Mouse (Mus musculus): ENCODE measurements around the gene Mapk13. TPM values are rescaled to one million over a fixed set of nuclear protein-coding genes. Genes with fewer than 3 reads are reported as not detected.

Gene Mapk13
- polyA plus RNA-seq, 1 experiment, result 12.4 TPM

- Histone ChIP-seq H3K4me3 (ENCODE audit: insufficient read depth, low read length) (no peak overlapping the region), H3K4me1 (ENCODE audit: control insufficient read depth, insufficient read depth, low read length) (no peaks in the 10 kb centered on the region), H3K27ac (ENCODE audit: insufficient read depth, low read length) (no peak overlapping the region)
- TF ChIP-seq POLR2A (IDR thresholded peaks at IDR 0.05; ENCODE audit: low read depth, low read length) (no peak), CTCF (IDR thresholded peaks at IDR 0.05; ENCODE audit: borderline replicate concordance, insufficient read depth, low read length) (no peak)
These were observed 54.7 kb downstream of the Mapk13 start for GRCm38 (mm10) chr17:28823749-28824148.

GRCm38 (mm10) chr17:28824896-28825295, 55.8 kb downstream of the Mapk13 start:
- Histone ChIP-seq H3K4me3 (ENCODE audit: insufficient read depth, low read length) (no peak overlapping the region), H3K4me1 (ENCODE audit: control insufficient read depth, insufficient read depth, low read length) (no peaks in the 10 kb centered on the region), H3K27ac (ENCODE audit: insufficient read depth, low read length) (no peak overlapping the region)
- TF ChIP-seq CTCF (IDR thresholded peaks at IDR 0.05; ENCODE audit: borderline replicate concordance, insufficient read depth, low read length), result no peak
- TF ChIP-seq POLR2A (IDR thresholded peaks at IDR 0.05; ENCODE audit: low read depth, low read length), result no peak

GRCm38 (mm10) chr17:28825359-28826041, 56.4 kb downstream of the Mapk13 start:
- no peaks in the 10 kb centered on the region for H3K4me1 ChIP-seq (ENCODE audit: control insufficient read depth, insufficient read depth, low read length)
- H3K27ac ChIP-seq (ENCODE audit: insufficient read depth, low read length), result no peak overlapping the region
- H3K4me3 ChIP-seq (ENCODE audit: insufficient read depth, low read length), result no peak overlapping the region
- no peak for TF ChIP-seq CTCF (IDR thresholded peaks at IDR 0.05; ENCODE audit: borderline replicate concordance, insufficient read depth, low read length)
- no peak for TF ChIP-seq POLR2A (IDR thresholded peaks at IDR 0.05; ENCODE audit: low read depth, low read length)

GRCm38 (mm10) chr17:28827665-28828231, 58.7 kb downstream of the Mapk13 start:
- Histone ChIP-seq H3K4me1 (ENCODE audit: control insufficient read depth, insufficient read depth, low read length) (no peaks in the 10 kb centered on the region; the same call in 1 of the 2 replicates), H3K27ac (ENCODE audit: insufficient read depth, low read length) (no peak overlapping the region), H3K4me3 (ENCODE audit: insufficient read depth, low read length) (no peak overlapping the region)
- TF ChIP-seq POLR2A (IDR thresholded peaks at IDR 0.05; ENCODE audit: low read depth, low read length), result no peak
- TF ChIP-seq CTCF (IDR thresholded peaks at IDR 0.05; ENCODE audit: borderline replicate concordance, insufficient read depth, low read length), result no peak

GRCm38 (mm10) chr17:28829120-28829519, 60.0 kb downstream of the Mapk13 start:
- no peak for TF ChIP-seq POLR2A (IDR thresholded peaks at IDR 0.05; ENCODE audit: low read depth, low read length)
- TF ChIP-seq CTCF (IDR thresholded peaks at IDR 0.05; ENCODE audit: borderline replicate concordance, insufficient read depth, low read length), result no peak
- Histone ChIP-seq H3K27ac (ENCODE audit: insufficient read depth, low read length) (no peak overlapping the region), H3K4me3 (ENCODE audit: insufficient read depth, low read length) (no peak overlapping the region), H3K4me1 (ENCODE audit: control insufficient read depth, insufficient read depth, low read length) (no peaks in the 10 kb centered on the region; the same call in 1 of the 2 replicates)

Other genes starting within 250 kb of the Mapk13 start
- gene Armc12, start 238.5 kb upstream of the Mapk13 start, polyA plus RNA-seq (2011; ENCODE audit: insufficient read length, low read depth, missing spikeins), result not detected in 2 replicates
- gene Clpsl2, start 219.9 kb upstream of the Mapk13 start, polyA plus RNA-seq (2011; ENCODE audit: insufficient read length, low read depth, missing spikeins), result not detected in 2 replicates
- gene Clps, start 208.5 kb upstream of the Mapk13 start, polyA plus RNA-seq (2011; ENCODE audit: insufficient read length, low read depth, missing spikeins), result not detected in 2 replicates
- not detected in 2 replicates for gene Lhfpl5, start 193.7 kb upstream of the Mapk13 start, polyA plus RNA-seq (2011; ENCODE audit: insufficient read length, low read depth, missing spikeins)
- gene Srpk1, start 146.6 kb upstream of the Mapk13 start, polyA plus RNA-seq (2011; ENCODE audit: insufficient read length, low read depth, missing spikeins), result 115 and 125 TPM in 2 replicates
- 0.67 and 1.0 TPM in 2 replicates for gene Slc26a8, start 79.1 kb upstream of the Mapk13 start, polyA plus RNA-seq (2011; ENCODE audit: insufficient read length, low read depth, missing spikeins)
- 72.0 and 76.5 TPM in 2 replicates for gene Mapk14, start 78.0 kb upstream of the Mapk13 start, polyA plus RNA-seq (2011; ENCODE audit: insufficient read length, low read depth, missing spikeins)
- 2.3 and 4.6 TPM in 2 replicates for gene AC170998.1, start 43.2 kb upstream of the Mapk13 start, polyA plus RNA-seq (2011; ENCODE audit: insufficient read length, low read depth, missing spikeins)
- gene Brpf3, start 31.8 kb downstream of the Mapk13 start, polyA plus RNA-seq (2011; ENCODE audit: insufficient read length, low read depth, missing spikeins), result 41.9 and 43.7 TPM in 2 replicates
- not detected in 2 replicates for gene Pnpla1, start 89.1 kb downstream of the Mapk13 start, polyA plus RNA-seq (2011; ENCODE audit: insufficient read length, low read depth, missing spikeins)
- not detected in 2 replicates for gene 4930539E08Rik, start 146.0 kb downstream of the Mapk13 start, polyA plus RNA-seq (2011; ENCODE audit: insufficient read length, low read depth, missing spikeins)
- not detected in 2 replicates for gene Pxt1, start 174.5 kb downstream of the Mapk13 start, polyA plus RNA-seq (2011; ENCODE audit: insufficient read length, low read depth, missing spikeins)
- gene Kctd20, start 182.7 kb downstream of the Mapk13 start, polyA plus RNA-seq (2011; ENCODE audit: insufficient read length, low read depth, missing spikeins), result 72.2 and 77.5 TPM in 2 replicates
- gene Stk38, start 238.7 kb downstream of the Mapk13 start, polyA plus RNA-seq (2011; ENCODE audit: insufficient read length, low read depth, missing spikeins), result 89.4 and 102 TPM in 2 replicates